Mouse (Mus musculus) liver, embryonic 14.5 days (tissue): ENCODE data around the gene Gm26661.

Experiments
- CTCF ChIP-seq: IDR thresholded peaks from 2 replicates; pipeline ENCODE4 v1.5.1; 2016; ENCODE audit warnings: antibody characterized with exemption, low read depth, control low read depth
- EP300 ChIP-seq: IDR thresholded peaks from 2 replicates; pipeline ENCODE4 v1.6.1; 2016; ENCODE audit warnings: antibody characterized with exemption, low read depth

- TF ChIP-seq CTCF (no peak), EP300 (no peak)
Observed at GRCm38 (mm10) chr14:7809043-7809955, 17.9 kb downstream of the Gm26661 start.
